Mouse (Mus musculus) regulatory T cell (primary cell): ENCODE data around the gene Mast2.

ENCODE experiments used
- in situ Hi-C: fragments of 300-600 bp; cut with MboI, MseI; formaldehyde crosslinking; loops from one replicate; pipeline ENCODE4 v1.15.1; 2025; ENCODE audit warnings: high pct_unique_total_duplicates

Mast2 gene

GRCm38 (mm10) chr4:116464126-116464981, at the start of gene Mast2:
TSS of gene Mast2 (minus strand) at chr4:116464183.
- in situ Hi-C loops: no loop called here

GRCm38 (mm10) chr4:116507425-116508218, 43.6 kb upstream of the Mast2 start, which contains the start of gene Ipp:
TSS of gene Ipp (plus strand) at chr4:116507549.
- in situ Hi-C loops: no loop called here

- in situ Hi-C loops: no loop called here
Measured at GRCm38 (mm10) chr4:116506886-116507424, 43.0 kb upstream of the Mast2 start.

GRCm38 (mm10) chr4:116499978-116500377, 36.0 kb upstream of the Mast2 start:
- in situ Hi-C loops: loop anchor here (5.0 kb wide), 1 partner anchor 33 kb away; no protein-coding TSS in a partner anchor

- in situ Hi-C loops: no loop called here
Measured at GRCm38 (mm10) chr4:116493646-116494045, 29.7 kb upstream of the Mast2 start.

- in situ Hi-C loops: no loop called here
Measured at GRCm38 (mm10) chr4:116492460-116492859, 28.5 kb upstream of the Mast2 start.

GRCm38 (mm10) chr4:116491886-116492285, 27.9 kb upstream of the Mast2 start:
- in situ Hi-C loops: no loop called here

- in situ Hi-C loops: no loop called here
Measured at GRCm38 (mm10) chr4:116491119-116491536, 27.1 kb upstream of the Mast2 start.

- in situ Hi-C loops: no loop called here
Measured at GRCm38 (mm10) chr4:116483476-116483875, 19.5 kb upstream of the Mast2 start.

GRCm38 (mm10) chr4:116481322-116481721, 17.3 kb upstream of the Mast2 start:
- in situ Hi-C loops: no loop called here

- in situ Hi-C loops: no loop called here
Measured at GRCm38 (mm10) chr4:116463231-116464125, 505 bp downstream of the Mast2 start.

- in situ Hi-C loops: no loop called here
Measured at GRCm38 (mm10) chr4:116461943-116462342, 2.0 kb downstream of the Mast2 start.

GRCm38 (mm10) chr4:116451553-116451952, 12.4 kb downstream of the Mast2 start:
- in situ Hi-C loops: no loop called here

GRCm38 (mm10) chr4:116449951-116450350, 14.0 kb downstream of the Mast2 start:
- in situ Hi-C loops: no loop called here

GRCm38 (mm10) chr4:116448673-116449072, 15.3 kb downstream of the Mast2 start:
- in situ Hi-C loops: no loop called here

GRCm38 (mm10) chr4:116439383-116439782, 24.6 kb downstream of the Mast2 start:
- in situ Hi-C loops: loop anchor here (10.0 kb wide), 1 partner anchor 95 kb away; no protein-coding TSS in a partner anchor

- in situ Hi-C loops: loop anchor here (10.0 kb wide), 1 partner anchor 94 kb away; no protein-coding TSS in a partner anchor
Measured at GRCm38 (mm10) chr4:116438561-116438960, 25.4 kb downstream of the Mast2 start.

- in situ Hi-C loops: loop anchor here (10.0 kb wide), 1 partner anchor 91 kb away; no protein-coding TSS in a partner anchor
Measured at GRCm38 (mm10) chr4:116435626-116436025, 28.4 kb downstream of the Mast2 start.

GRCm38 (mm10) chr4:116422186-116422585, 41.8 kb downstream of the Mast2 start:
- in situ Hi-C loops: no loop called here

GRCm38 (mm10) chr4:116421170-116421569, 42.8 kb downstream of the Mast2 start:
- in situ Hi-C loops: no loop called here

- in situ Hi-C loops: no loop called here
Measured at GRCm38 (mm10) chr4:116412993-116413392, 51.0 kb downstream of the Mast2 start.
